ENCODE assay signal across 16 mouse cellular contexts in the genomic region with DNA sequence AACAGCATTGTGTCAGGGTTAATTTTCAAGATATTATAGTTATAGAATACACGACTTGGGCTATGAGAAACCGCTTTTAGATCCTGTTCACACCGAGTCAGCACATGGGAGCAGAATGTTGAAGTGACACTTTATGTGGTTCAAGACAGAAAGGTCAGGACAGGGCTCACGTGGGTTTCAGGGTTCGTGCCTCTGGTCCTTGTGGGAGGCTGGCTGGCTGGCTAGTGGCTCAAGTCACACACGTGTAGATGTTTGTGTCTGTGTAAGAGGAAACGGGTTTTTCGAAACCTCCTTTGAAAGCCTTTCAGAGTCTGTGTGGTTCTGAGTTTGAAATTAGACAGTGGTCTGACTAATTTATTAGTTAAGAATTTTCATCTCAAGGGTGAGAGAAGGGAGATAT.
DNase-seq lines count a peak whose midpoint lies in the region; TF ChIP-seq lines count a peak whose summit lies in the region.
"Had no signal": no experiment of that assay in that cellular context is flagged by ENCODE, and none has a peak within 500 bp of the region (broad histone marks: within the 10 kb centered on the region; RNA-seq: fewer than 3 reads in every experiment).

No protein-coding gene starts in this region.

- no peak for TF ChIP-seq EP300 in CH12.LX (IDR thresholded peaks at IDR 0.05; ENCODE audit: low read length)

- in situ Hi-C loops in CH12.LX (cut with MboI; ENCODE audit: low pct_ligation_motif_present, low pct_unique_long_range_greater_than_20kb, low sequenced_read_pairs) = no loop called here

- 68% methylated on average over 8 of the region's 8 CpGs for WGBS in lung, adult 2 months

- no peaks in the 10 kb centered on the region; a peak in 2 of 4 replicates for H3K4me1 ChIP-seq in CH12.LX (ENCODE audit: control insufficient read depth in 1 of 2, insufficient read depth in 2 of 2)
- no peaks in the 10 kb centered on the region for H3K4me1 ChIP-seq in lung, adult 2 months (ENCODE audit: control insufficient read depth, insufficient read depth, low read length)

- no peaks in the 10 kb centered on the region for H3K36me3 ChIP-seq in CH12.LX (replicated peaks in 1 of 2; ENCODE audit: control insufficient read depth in 1 of 2, insufficient read depth in 1 of 2, low read length in 1 of 2)
- H3K36me3 ChIP-seq: G1E had no signal

- DNase-seq in heart, adult 11 months = peak; percentile 85
- no peak for DNase-seq in heart, postnatal 25 days (ENCODE audit: low spot score)
- DNase-seq in CH12.LX (ENCODE audit: extremely low read depth) = no peak
- no peak for DNase-seq in lung, adult 2 months
- DNase-seq: adrenal gland, adult 2 months; adrenal gland, adult 8-10 months; adrenal gland, postnatal 10 days; adrenal gland, postnatal 14 days; adrenal gland, postnatal 25 days; adrenal gland, postnatal 36 days; B cell, adult 2 months; cerebellum, adult 11 months; cerebellum, adult 11-12 months; cerebellum, adult 18-20 months; cerebellum, adult 2 months had no signal

- no peak overlapping the region for H3K4me2 ChIP-seq in CH12.LX (ENCODE audit: insufficient read depth, low read depth, poor library complexity, severe bottlenecking)

- no peak for TF ChIP-seq POLR2A in CH12.LX (IDR thresholded peaks at IDR 0.05; ENCODE audit: low read depth, low read length)
- TF ChIP-seq POLR2A in lung, adult 2 months (IDR thresholded peaks at IDR 0.05; ENCODE audit: borderline replicate concordance, extremely low read depth, low read depth, low read length) = no peak

- no peaks in the 10 kb centered on the region for H3K79me2 ChIP-seq in CH12.LX (replicated peaks; ENCODE audit: control insufficient read depth, extremely low read depth, insufficient read depth, poor library complexity, severe bottlenecking)

- no peak overlapping the region for H3K4me3 ChIP-seq in CH12.LX (replicated peaks in 1 of 3; ENCODE audit: low read depth in 2 of 3, low read length in 2 of 3, poor library complexity in 1 of 3)
- H3K4me3 ChIP-seq in lung, adult 2 months (replicated peaks; ENCODE audit: extremely low read depth, low read depth, low read length) = no peak overlapping the region

- H3K9me3 ChIP-seq in CH12.LX (replicated peaks; ENCODE audit: low read length) = no peaks in the 10 kb centered on the region

- peaks cover 4% of the 10 kb centered on the region for H3K27me3 ChIP-seq in CH12.LX (replicated peaks)

- TF ChIP-seq RAD21 in CH12.LX (IDR thresholded peaks at IDR 0.05; ENCODE audit: low read depth, low read length) = no peak

- intact Hi-C loops in heart, postnatal 25 days (cut with DNase I) = no loop called here

- dilution Hi-C loops in CH12.LX (cut with MboI; ENCODE audit: extremely low pct_ligation_motif_present, extremely low pct_unique_long_range_greater_than_20kb, low sequenced_read_pairs) = no loop called here

- TF ChIP-seq CTCF in CH12.LX (conservative IDR thresholded peaks at IDR 0.05 in 1 of 2, IDR thresholded peaks at IDR 0.05 in 1 of 2; ENCODE audit: low read depth in 2 of 2, low read length in 2 of 2) = no peak
- no peak for TF ChIP-seq CTCF in lung, adult 2 months (IDR thresholded peaks at IDR 0.05; ENCODE audit: insufficient read depth, low read length)

- no peak overlapping the region for H3K27ac ChIP-seq in CH12.LX (ENCODE audit: insufficient read depth, low read depth)

- H3K9ac ChIP-seq in CH12.LX (ENCODE audit: insufficient read depth, low read depth) = no peak overlapping the region

TF ChIP-seq in CH12.LX, 34 proteins besides CTCF, POLR2A, EP300 and RAD21:
- no peak for TF ChIP-seq POLR2AphosphoS2 (IDR thresholded peaks at IDR 0.05; ENCODE audit: low read depth, low read length)
- TF ChIP-seq NELFE (IDR thresholded peaks at IDR 0.05; ENCODE audit: low read depth, low read length) = no peak
- TF ChIP-seq UBTF (IDR thresholded peaks at IDR 0.05; ENCODE audit: low read depth, low read length) = no peak
- no peak for TF ChIP-seq TBP (conservative IDR thresholded peaks at IDR 0.05; ENCODE audit: low read depth, low read length)
- TF ChIP-seq MAX (IDR thresholded peaks at IDR 0.05; ENCODE audit: low read length) = no peak
- no peak for TF ChIP-seq USF1 (IDR thresholded peaks at IDR 0.05; ENCODE audit: low read depth, low read length)
- TF ChIP-seq E2F4 (IDR thresholded peaks at IDR 0.05; ENCODE audit: insufficient replicate concordance, low read depth, low read length) = no peak
- no peak for TF ChIP-seq MXI1 (IDR thresholded peaks at IDR 0.05; ENCODE audit: low read depth, low read length)
- TF ChIP-seq BHLHE40 (IDR thresholded peaks at IDR 0.05; ENCODE audit: low read depth, low read length) = peak; percentile 71
